Mouse (Mus musculus): ENCODE data around the gene Cdca4.
A peak's percentile ranks its signal among the peaks of the same experiment; 100 is the strongest.

Gene Cdca4

GRCm38 (mm10) chr12:112866467-112867080 lies 37.4 kb upstream of the Cdca4 start:
- no peaks in the 10 kb centered on the region for H3K36me3 ChIP-seq (ENCODE audit: control insufficient read depth, insufficient read depth, low read length, poor library complexity, severe bottlenecking)
- DNase-seq (ENCODE audit: low read depth, low spot score): no peak
- no peaks in the 10 kb centered on the region for H3K27me3 ChIP-seq (ENCODE audit: control insufficient read depth, insufficient read depth, low read length, poor library complexity, severe bottlenecking)

DNA sequence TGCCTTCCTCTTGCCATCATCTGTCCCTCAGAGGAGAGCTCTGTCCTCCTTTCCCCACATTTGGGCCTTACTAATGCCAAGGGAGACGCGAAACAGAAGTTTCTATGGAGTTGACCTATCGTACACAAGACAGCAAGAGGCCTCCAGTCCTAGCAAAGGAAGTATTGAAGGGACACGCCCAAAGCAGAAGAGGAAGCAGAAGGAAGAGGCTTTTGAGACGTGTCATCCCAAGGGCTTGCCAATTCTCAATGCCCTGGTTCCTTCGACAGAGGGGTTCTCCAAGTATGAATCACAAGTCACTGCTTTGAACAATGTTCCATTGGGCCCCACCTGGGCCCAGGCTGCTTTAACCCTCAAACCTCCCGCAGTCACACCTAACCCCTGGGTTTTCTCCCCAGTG lies 35.6 kb upstream of the Cdca4 start:
- Histone ChIP-seq H3K27me3 (ENCODE audit: control insufficient read depth, insufficient read depth, low read length, poor library complexity, severe bottlenecking) (no peaks in the 10 kb centered on the region), H3K36me3 (ENCODE audit: control insufficient read depth, insufficient read depth, low read length, poor library complexity, severe bottlenecking) (no peaks in the 10 kb centered on the region)
- peak; percentile 60 for DNase-seq (ENCODE audit: low read depth, low spot score)

DNA sequence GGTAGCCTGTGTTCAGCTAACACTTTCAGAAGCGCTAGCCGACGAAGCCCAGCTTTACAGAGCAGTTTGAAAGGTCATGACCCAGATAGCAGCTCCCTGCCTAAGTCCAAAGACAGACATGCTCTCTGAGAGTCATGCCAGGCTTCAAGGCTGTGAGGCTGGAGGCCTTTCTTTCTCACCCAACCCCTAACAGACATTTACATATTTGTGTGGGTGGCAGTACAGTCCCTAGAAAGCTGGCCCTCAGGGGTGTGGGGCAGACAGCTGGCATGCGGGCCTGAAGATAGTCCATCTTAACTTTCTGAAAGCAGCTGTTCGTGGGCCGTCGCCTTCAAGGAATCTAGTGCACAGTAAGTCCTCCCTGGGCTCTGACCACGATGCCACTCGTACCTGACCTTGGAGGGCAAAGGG lies 32.7 kb upstream of the Cdca4 start:
- Histone ChIP-seq H3K36me3 (ENCODE audit: control insufficient read depth, insufficient read depth, low read length, poor library complexity, severe bottlenecking) (no peaks in the 10 kb centered on the region), H3K27me3 (ENCODE audit: control insufficient read depth, insufficient read depth, low read length, poor library complexity, severe bottlenecking) (no peaks in the 10 kb centered on the region)
- DNase-seq (ENCODE audit: low read depth, low spot score): peak; percentile 74

DNA sequence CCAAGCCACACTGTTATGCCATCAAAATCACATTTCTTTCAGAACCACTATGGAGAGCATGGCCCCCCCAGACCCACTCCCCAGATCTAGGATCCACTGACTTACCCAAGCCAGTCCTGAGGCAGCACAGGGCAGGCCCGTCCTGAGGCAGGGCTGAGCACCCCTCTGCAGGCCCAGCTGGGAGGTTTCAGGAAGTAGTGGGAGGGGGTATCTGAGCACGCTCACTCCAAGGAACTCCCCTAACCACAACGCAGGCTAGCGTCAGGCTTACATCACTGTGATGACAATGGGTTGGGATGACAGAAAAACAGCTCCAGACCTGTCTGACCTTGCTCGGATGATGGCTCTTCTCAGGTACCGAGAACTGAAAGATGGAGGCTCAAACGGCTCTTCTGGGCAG lies 31.5 kb upstream of the Cdca4 start:
- no peaks in the 10 kb centered on the region for H3K36me3 ChIP-seq (ENCODE audit: control insufficient read depth, insufficient read depth, low read length, poor library complexity, severe bottlenecking)
- peak; percentile 90 for DNase-seq (ENCODE audit: low read depth, low spot score)
- no peaks in the 10 kb centered on the region for H3K27me3 ChIP-seq (ENCODE audit: control insufficient read depth, insufficient read depth, low read length, poor library complexity, severe bottlenecking)

GRCm38 (mm10) chr12:112859930-112860329 lies 30.7 kb upstream of the Cdca4 start:
- no peaks in the 10 kb centered on the region for H3K27me3 ChIP-seq (ENCODE audit: control insufficient read depth, insufficient read depth, low read length, poor library complexity, severe bottlenecking)
- peak; percentile 75 for DNase-seq (ENCODE audit: low read depth, low spot score)
- H3K36me3 ChIP-seq (ENCODE audit: control insufficient read depth, insufficient read depth, low read length, poor library complexity, severe bottlenecking): 0 out of 2 replicates have a peak, but pooled peaks cover 1% of the 10 kb centered on the region

DNA sequence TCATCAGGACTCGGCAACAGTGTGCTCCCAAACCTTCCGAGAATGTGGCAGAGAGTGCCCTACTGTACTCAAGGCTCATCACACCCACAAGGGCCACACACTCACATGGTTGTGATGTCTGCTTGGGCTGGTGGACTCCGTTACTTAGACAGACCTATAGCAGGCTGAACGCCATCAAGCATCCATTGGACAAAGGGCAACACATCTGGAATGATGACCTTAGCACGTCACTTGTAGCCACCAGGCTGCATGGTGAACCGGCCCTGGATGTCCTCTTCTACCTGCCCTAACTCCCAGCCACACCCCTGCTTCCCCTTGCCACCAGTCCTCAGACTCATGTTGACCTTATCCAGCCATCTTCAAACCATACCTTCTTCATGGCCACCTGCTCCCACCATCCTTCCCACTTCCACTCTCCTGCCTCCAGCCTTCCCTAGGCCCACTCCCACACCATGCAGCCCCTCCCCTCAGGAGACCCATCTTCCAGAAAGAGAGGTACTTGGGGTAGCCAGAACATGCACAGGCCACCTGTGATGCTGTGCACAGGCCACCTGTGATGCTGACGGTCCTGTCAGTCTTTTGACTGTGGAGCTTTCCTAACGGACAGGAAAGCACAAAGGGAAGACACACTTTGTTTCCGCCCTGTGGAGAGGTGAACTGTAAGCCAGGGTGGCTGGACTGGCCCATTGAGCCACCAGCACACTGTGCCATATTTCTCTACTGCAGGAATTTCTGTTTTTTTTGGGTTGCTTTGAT lies 29.5 kb upstream of the Cdca4 start:
- no peak for DNase-seq (ENCODE audit: low read depth, low spot score)
- Histone ChIP-seq H3K36me3 (ENCODE audit: control insufficient read depth, insufficient read depth, low read length, poor library complexity, severe bottlenecking) (0 out of 2 replicates have a peak, but pooled peaks cover 1% of the 10 kb centered on the region), H3K27me3 (ENCODE audit: control insufficient read depth, insufficient read depth, low read length, poor library complexity, severe bottlenecking) (no peaks in the 10 kb centered on the region)

- Histone ChIP-seq H3K27me3 (ENCODE audit: control insufficient read depth, insufficient read depth, low read length, poor library complexity, severe bottlenecking) (no peaks in the 10 kb centered on the region), H3K36me3 (ENCODE audit: control insufficient read depth, insufficient read depth, low read length, poor library complexity, severe bottlenecking) (0 out of 2 replicates have a peak, but pooled peaks cover 1% of the 10 kb centered on the region)
- DNase-seq (ENCODE audit: low read depth, low spot score): peak; percentile 40
These were observed 28.1 kb upstream of the Cdca4 start for GRCm38 (mm10) chr12:112857021-112857925.

GRCm38 (mm10) chr12:112856338-112856737 lies 27.1 kb upstream of the Cdca4 start:
- Histone ChIP-seq H3K27me3 (ENCODE audit: control insufficient read depth, insufficient read depth, low read length, poor library complexity, severe bottlenecking) (no peaks in the 10 kb centered on the region), H3K36me3 (ENCODE audit: control insufficient read depth, insufficient read depth, low read length, poor library complexity, severe bottlenecking) (peaks cover 3% of the 10 kb centered on the region)
- peak; percentile 55 for DNase-seq (ENCODE audit: low read depth, low spot score)

DNA sequence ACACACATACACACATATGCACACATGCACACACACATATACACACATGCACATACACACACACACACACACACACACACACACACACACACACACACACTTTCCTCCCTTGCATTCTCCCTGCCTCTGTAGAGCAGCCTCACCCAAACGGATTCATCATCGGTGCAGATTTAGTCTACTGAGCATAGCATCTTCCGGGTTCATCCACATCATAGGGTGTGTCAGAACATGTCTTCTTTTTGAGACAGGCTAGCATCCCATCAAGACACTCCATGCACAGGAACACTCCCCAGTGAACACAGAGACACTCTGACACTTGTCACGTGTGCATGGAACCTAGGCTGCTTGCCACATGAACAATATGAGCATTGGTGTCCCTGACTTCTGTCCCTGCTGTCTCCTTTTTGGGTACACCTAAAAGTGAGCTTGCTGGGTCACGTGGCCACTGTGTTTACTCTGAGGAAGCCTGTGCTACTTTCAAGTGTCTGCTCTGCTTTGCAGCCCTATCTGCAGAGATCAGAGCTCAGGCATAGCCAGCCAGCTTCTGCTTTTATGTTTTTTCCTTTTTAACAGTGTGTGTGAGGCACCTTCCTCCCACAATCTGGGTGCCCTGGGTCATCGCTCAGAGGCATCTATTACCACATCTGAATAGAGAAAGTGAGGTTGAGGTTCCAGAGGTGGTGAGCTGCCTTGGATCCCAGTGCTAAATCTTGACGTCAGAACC lies 25.5 kb upstream of the Cdca4 start:
- DNase-seq (ENCODE audit: low read depth, low spot score): peak; percentile 59
- peaks cover 3% of the 10 kb centered on the region for H3K36me3 ChIP-seq (ENCODE audit: control insufficient read depth, insufficient read depth, low read length, poor library complexity, severe bottlenecking)
- no peaks in the 10 kb centered on the region for H3K27me3 ChIP-seq (ENCODE audit: control insufficient read depth, insufficient read depth, low read length, poor library complexity, severe bottlenecking)

- DNase-seq (ENCODE audit: low read depth, low spot score): no peak
- Histone ChIP-seq H3K36me3 (ENCODE audit: control insufficient read depth, insufficient read depth, low read length, poor library complexity, severe bottlenecking) (peaks cover 3% of the 10 kb centered on the region), H3K27me3 (ENCODE audit: control insufficient read depth, insufficient read depth, low read length, poor library complexity, severe bottlenecking) (no peaks in the 10 kb centered on the region)
These were observed 24.0 kb upstream of the Cdca4 start for GRCm38 (mm10) chr12:112853050-112853729.

DNA sequence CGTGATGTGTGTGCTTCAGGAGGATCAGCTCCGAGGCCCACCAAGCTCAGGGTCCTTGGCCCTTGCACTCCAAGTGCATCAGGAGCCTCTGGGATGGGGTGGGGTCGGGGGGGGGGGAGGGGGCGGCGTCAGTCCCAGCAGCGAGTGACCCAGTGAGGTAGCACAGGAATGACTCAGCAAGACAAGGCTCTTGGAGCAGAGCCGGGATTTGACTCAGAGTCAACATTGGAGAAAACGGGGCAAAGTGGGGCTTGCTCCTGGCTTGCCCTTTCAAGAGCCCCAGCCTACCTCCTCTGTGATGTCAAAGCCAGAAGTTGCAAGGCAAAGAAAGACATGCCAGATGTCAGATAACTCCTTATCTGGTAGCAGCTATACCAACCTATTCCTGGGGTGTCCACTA lies 21.9 kb upstream of the Cdca4 start:
- Histone ChIP-seq H3K36me3 (ENCODE audit: control insufficient read depth, insufficient read depth, low read length, poor library complexity, severe bottlenecking) (peaks cover 3% of the 10 kb centered on the region), H3K27me3 (ENCODE audit: control insufficient read depth, insufficient read depth, low read length, poor library complexity, severe bottlenecking) (no peaks in the 10 kb centered on the region)
- DNase-seq (ENCODE audit: low read depth, low spot score): no peak

- peaks cover 2% of the 10 kb centered on the region for H3K36me3 ChIP-seq (ENCODE audit: control insufficient read depth, insufficient read depth, low read length, poor library complexity, severe bottlenecking)
- peak; percentile 56 for DNase-seq (ENCODE audit: low read depth, low spot score)
These were observed 21.1 kb upstream of the Cdca4 start for GRCm38 (mm10) chr12:112850344-112850743.

GRCm38 (mm10) chr12:112849235-112850022 lies 20.2 kb upstream of the Cdca4 start:
- Histone ChIP-seq H3K36me3 (ENCODE audit: control insufficient read depth, insufficient read depth, low read length, poor library complexity, severe bottlenecking) (peaks cover 2% of the 10 kb centered on the region), H3K27me3 (ENCODE audit: control insufficient read depth, insufficient read depth, low read length, poor library complexity, severe bottlenecking) (no peaks in the 10 kb centered on the region)
- DNase-seq (ENCODE audit: low read depth, low spot score): peak; percentile 51

More at GRCm38 (mm10) chr12:112850344-112850743, 21.1 kb upstream of the Cdca4 start:
- no peaks in the 10 kb centered on the region for H3K27me3 ChIP-seq (ENCODE audit: control insufficient read depth, insufficient read depth, low read length, poor library complexity, severe bottlenecking)

All from splenic B cell, adult 2 months (primary cell).